Mouse (Mus musculus): Measurements from ENCODE around the gene Jmjd7. TPM values are rescaled to one million over a fixed set of nuclear protein-coding genes. Genes with fewer than 3 reads are reported as not detected.

Jmjd7 gene
- polyA plus RNA-seq, 1 experiment = 8.9 TPM

- Histone ChIP-seq H3K27ac (ENCODE audit: insufficient read depth, low read depth, low read length) (no peak overlapping the region), H3K36me3 (ENCODE audit: control insufficient read depth, insufficient read depth, low read length) (no peaks in the 10 kb centered on the region), H3K4me1 (ENCODE audit: control insufficient read depth, insufficient read depth, low read length) (peaks cover 27% of the 10 kb centered on the region), H3K4me3 (ENCODE audit: insufficient read depth, low read depth, low read length) (no peak overlapping the region), H3K27me3 (replicated peaks; ENCODE audit: control insufficient read depth, insufficient read depth, low read length) (no peaks in the 10 kb centered on the region)
- TF ChIP-seq CTCF (conservative IDR thresholded peaks at IDR 0.05; ENCODE audit: insufficient read depth, insufficient read length, low read depth, low read length) (no peak), POLR2A (IDR thresholded peaks at IDR 0.05; ENCODE audit: low read depth, low read length) (no peak)
- DNase-seq = no peak
- 96% methylated on average over 2 of the region's 2 CpGs for WGBS
Observed at GRCm38 (mm10) chr2:119999731-120000130, 27.6 kb upstream of the Jmjd7 start.

DNA sequence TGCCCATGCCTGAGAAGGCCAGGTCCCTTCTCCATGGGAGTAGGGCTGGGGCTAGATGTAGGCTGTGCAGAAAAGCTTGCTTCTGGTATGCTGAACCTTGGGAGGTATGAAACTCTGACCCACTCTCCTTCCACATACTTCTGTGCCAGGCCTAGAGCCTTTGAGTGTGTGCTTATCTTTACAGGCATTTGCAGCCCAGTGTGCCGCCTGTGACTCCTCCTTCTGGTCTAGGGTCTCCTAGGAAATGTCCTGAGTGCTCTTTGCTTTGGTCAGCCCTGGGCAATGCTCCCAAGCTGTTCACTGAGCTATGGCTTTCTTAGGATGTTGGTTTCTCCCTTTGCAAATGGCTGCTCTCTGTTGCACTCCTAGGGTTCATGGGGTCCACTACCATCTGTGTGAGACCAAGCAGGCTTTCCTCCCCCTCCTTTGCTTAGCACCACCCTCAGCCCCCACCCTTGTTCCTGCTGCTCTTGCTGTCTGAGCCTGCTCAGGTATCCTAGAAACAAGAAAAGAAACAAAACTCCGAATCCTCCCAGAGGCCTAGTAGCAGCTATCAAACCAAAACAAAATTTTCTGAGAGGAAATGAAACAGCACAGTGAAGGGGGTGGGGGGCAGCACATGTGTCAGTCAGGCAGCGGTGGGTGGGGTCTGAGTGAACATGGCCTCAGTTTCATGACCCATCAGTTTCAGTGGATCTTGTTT lies 26.2 kb upstream of the Jmjd7 start:
- no peaks in the 10 kb centered on the region for H3K27me3 ChIP-seq (replicated peaks; ENCODE audit: control insufficient read depth, insufficient read depth, low read length)
- TF ChIP-seq CTCF (conservative IDR thresholded peaks at IDR 0.05; ENCODE audit: insufficient read depth, insufficient read length, low read depth, low read length) (no peak), POLR2A (IDR thresholded peaks at IDR 0.05; ENCODE audit: low read depth, low read length) (no peak)
- H3K4me3 ChIP-seq (ENCODE audit: insufficient read depth, low read depth, low read length) = no peak overlapping the region
- peaks cover 18% of the 10 kb centered on the region for H3K4me1 ChIP-seq (ENCODE audit: control insufficient read depth, insufficient read depth, low read length)
- peak; percentile 45 for DNase-seq
- no peak overlapping the region for H3K27ac ChIP-seq (ENCODE audit: insufficient read depth, low read depth, low read length)
- 61% methylated on average over 3 of the region's 3 CpGs for WGBS
- no peaks in the 10 kb centered on the region for H3K36me3 ChIP-seq (ENCODE audit: control insufficient read depth, insufficient read depth, low read length)

DNA sequence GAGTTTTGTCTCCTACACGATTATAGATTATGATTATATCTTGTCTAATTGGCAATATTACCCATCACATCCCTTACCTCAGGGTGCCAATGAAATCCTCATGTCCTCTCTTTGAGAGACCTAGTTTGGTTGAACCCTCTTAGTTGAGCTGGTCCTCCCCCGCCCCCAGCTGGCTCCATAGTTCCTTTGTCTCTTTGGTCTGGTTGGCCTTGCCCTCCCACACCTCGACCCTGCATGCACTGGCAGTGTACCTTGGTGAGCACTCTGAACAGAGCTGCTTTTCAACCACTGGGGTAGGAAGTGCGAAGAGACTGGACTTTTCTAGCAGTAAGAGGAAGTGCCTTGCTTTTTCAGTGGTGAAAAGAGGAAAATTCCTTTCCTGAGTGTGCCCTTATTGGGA lies 25.3 kb upstream of the Jmjd7 start:
- Histone ChIP-seq H3K4me3 (ENCODE audit: insufficient read depth, low read depth, low read length) (no peak overlapping the region), H3K4me1 (ENCODE audit: control insufficient read depth, insufficient read depth, low read length) (peaks cover 15% of the 10 kb centered on the region), H3K27me3 (replicated peaks; ENCODE audit: control insufficient read depth, insufficient read depth, low read length) (no peaks in the 10 kb centered on the region), H3K36me3 (ENCODE audit: control insufficient read depth, insufficient read depth, low read length) (no peaks in the 10 kb centered on the region), H3K27ac (ENCODE audit: insufficient read depth, low read depth, low read length) (no peak overlapping the region)
- TF ChIP-seq CTCF (conservative IDR thresholded peaks at IDR 0.05; ENCODE audit: insufficient read depth, insufficient read length, low read depth, low read length) (no peak), POLR2A (IDR thresholded peaks at IDR 0.05; ENCODE audit: low read depth, low read length) (no peak)
- 65% methylated on average over 4 of the region's 4 CpGs for WGBS
- no peak for DNase-seq

- no peak overlapping the region for H3K27ac ChIP-seq (ENCODE audit: insufficient read depth, low read depth, low read length)
- WGBS = 94% methylated on average over 2 of the region's 2 CpGs
Observed at GRCm38 (mm10) chr2:120003970-120004369, 23.3 kb upstream of the Jmjd7 start.

GRCm38 (mm10) chr2:120006696-120007095 lies 20.6 kb upstream of the Jmjd7 start:
- Histone ChIP-seq H3K27ac (ENCODE audit: insufficient read depth, low read depth, low read length) (no peak overlapping the region), H3K36me3 (ENCODE audit: control insufficient read depth, insufficient read depth, low read length) (no peaks in the 10 kb centered on the region), H3K4me3 (ENCODE audit: insufficient read depth, low read depth, low read length) (no peak overlapping the region), H3K4me1 (ENCODE audit: control insufficient read depth, insufficient read depth, low read length) (peaks cover 8% of the 10 kb centered on the region), H3K27me3 (replicated peaks; ENCODE audit: control insufficient read depth, insufficient read depth, low read length) (no peaks in the 10 kb centered on the region)
- DNase-seq = no peak
- 92% methylated on average over 7 of the region's 7 CpGs for WGBS
- no peak for TF ChIP-seq POLR2A (IDR thresholded peaks at IDR 0.05; ENCODE audit: low read depth, low read length)
- TF ChIP-seq CTCF (conservative IDR thresholded peaks at IDR 0.05; ENCODE audit: insufficient read depth, insufficient read length, low read depth, low read length) = no peak

More at GRCm38 (mm10) chr2:120003970-120004369, 23.3 kb upstream of the Jmjd7 start:
- DNase-seq = no peak
- Histone ChIP-seq H3K27me3 (replicated peaks; ENCODE audit: control insufficient read depth, insufficient read depth, low read length) (no peaks in the 10 kb centered on the region), H3K4me3 (ENCODE audit: insufficient read depth, low read depth, low read length) (no peak overlapping the region), H3K36me3 (ENCODE audit: control insufficient read depth, insufficient read depth, low read length) (no peaks in the 10 kb centered on the region), H3K4me1 (ENCODE audit: control insufficient read depth, insufficient read depth, low read length) (peaks cover 11% of the 10 kb centered on the region)
- TF ChIP-seq POLR2A (IDR thresholded peaks at IDR 0.05; ENCODE audit: low read depth, low read length) (no peak), CTCF (conservative IDR thresholded peaks at IDR 0.05; ENCODE audit: insufficient read depth, insufficient read length, low read depth, low read length) (no peak)

GRCm38 (mm10) chr2:120007680-120008210 lies 19.5 kb upstream of the Jmjd7 start:
- 79% methylated on average over 4 of the region's 4 CpGs for WGBS
- no peak overlapping the region for H3K4me3 ChIP-seq (ENCODE audit: insufficient read depth, low read depth, low read length)
- H3K27ac ChIP-seq (ENCODE audit: insufficient read depth, low read depth, low read length) = no peak overlapping the region
- no peaks in the 10 kb centered on the region for H3K27me3 ChIP-seq (replicated peaks; ENCODE audit: control insufficient read depth, insufficient read depth, low read length)
- no peaks in the 10 kb centered on the region for H3K36me3 ChIP-seq (ENCODE audit: control insufficient read depth, insufficient read depth, low read length)
- H3K4me1 ChIP-seq (ENCODE audit: control insufficient read depth, insufficient read depth, low read length) = peaks cover 8% of the 10 kb centered on the region
- no peak for TF ChIP-seq CTCF (conservative IDR thresholded peaks at IDR 0.05; ENCODE audit: insufficient read depth, insufficient read length, low read depth, low read length)
- no peak for TF ChIP-seq POLR2A (IDR thresholded peaks at IDR 0.05; ENCODE audit: low read depth, low read length)
- no peak for DNase-seq

DNA sequence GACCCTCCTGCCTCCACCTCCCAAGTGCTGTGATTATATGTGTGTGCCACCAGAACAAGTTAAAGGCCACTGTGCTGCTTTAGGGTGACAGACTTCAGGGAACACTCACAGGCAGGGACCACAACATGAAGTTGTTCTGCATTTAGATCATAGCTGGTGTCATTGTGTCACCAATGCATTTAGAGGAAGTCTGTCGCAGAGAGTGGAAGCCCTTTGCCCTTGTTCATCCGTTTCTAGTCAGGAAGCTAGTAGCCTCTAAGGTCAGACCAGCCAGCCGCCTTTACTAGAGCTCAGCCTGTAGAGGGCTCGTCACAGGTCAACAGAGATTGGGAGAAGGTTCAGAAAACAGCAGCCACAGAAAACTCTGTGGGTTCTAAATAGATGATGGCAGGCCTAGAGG lies 18.6 kb upstream of the Jmjd7 start:
- peak; percentile 59 for DNase-seq
- Histone ChIP-seq H3K36me3 (ENCODE audit: control insufficient read depth, insufficient read depth, low read length) (no peaks in the 10 kb centered on the region), H3K4me3 (ENCODE audit: insufficient read depth, low read depth, low read length) (no peak overlapping the region), H3K4me1 (ENCODE audit: control insufficient read depth, insufficient read depth, low read length) (peaks cover 8% of the 10 kb centered on the region), H3K27ac (ENCODE audit: insufficient read depth, low read depth, low read length) (no peak overlapping the region; the same call in 1 of the 2 replicates), H3K27me3 (replicated peaks; ENCODE audit: control insufficient read depth, insufficient read depth, low read length) (no peaks in the 10 kb centered on the region)
- WGBS = 29% methylated on average over 4 of the region's 4 CpGs
- TF ChIP-seq POLR2A (IDR thresholded peaks at IDR 0.05; ENCODE audit: low read depth, low read length) (no peak), CTCF (conservative IDR thresholded peaks at IDR 0.05; ENCODE audit: insufficient read depth, insufficient read length, low read depth, low read length) (no peak)
